In genomic region chr13:12473724-12474378, GRCm38 (mm10) we compare ENCODE assay signal across 8 mouse cellular contexts. TPM values are rescaled to one million over a fixed set of nuclear protein-coding genes. Genes with fewer than 3 reads are reported as not detected.
DNase-seq lines count a peak whose midpoint lies in the region; ATAC-seq lines count a peak whose summit lies in the region.

No protein-coding gene starts in this region.

- H3K9ac ChIP-seq in forebrain, embryonic 15.5 days (replicated peaks), result no peak overlapping the region
- no peak overlapping the region for H3K9ac ChIP-seq in hindbrain, embryonic 15.5 days

- peak; percentile 83 for DNase-seq in MN1 (ENCODE audit: low spot score)
- peak; percentile 63 for DNase-seq in c-Kit-positive CD71-negative TER-119-negative erythroid progenitor cells, embryonic 14.5 days (ENCODE audit: low read depth)
- DNase-seq in layer of hippocampus, postnatal 36 days, result peak; percentile 59 to 69
- DNase-seq in mesoderm, embryonic 11.5 days (ENCODE audit: low read depth, low spot score), result peak; percentile 73
- DNase-seq in right cerebral cortex, postnatal 36 days (ENCODE audit: low spot score in 2 of 2), result peak; percentile 10 to 22
- peak; percentile 40 for DNase-seq in yolk sac, embryonic 10.5 days (ENCODE audit: low spot score)

- peak; percentile 85 for ATAC-seq in forebrain, embryonic 15.5 days (replicated peaks)
- peak; percentile 88 for ATAC-seq in hindbrain, embryonic 15.5 days (ENCODE audit: low FRiP score, low read depth)

- H3K9me3 ChIP-seq in forebrain, embryonic 15.5 days, result no peaks in the 10 kb centered on the region
- H3K9me3 ChIP-seq in hindbrain, embryonic 15.5 days, result no peaks in the 10 kb centered on the region

- 32% methylated on average over 8 of the region's 8 CpGs for WGBS in forebrain, embryonic 15.5 days
- WGBS in hindbrain, embryonic 15.5 days, result 36% methylated on average over 8 of the region's 8 CpGs

- no peaks in the 10 kb centered on the region for H3K36me3 ChIP-seq in forebrain, embryonic 15.5 days
- H3K36me3 ChIP-seq in hindbrain, embryonic 15.5 days, result no peaks in the 10 kb centered on the region

- H3K4me1 ChIP-seq in forebrain, embryonic 15.5 days, result no peaks in the 10 kb centered on the region
- no peaks in the 10 kb centered on the region for H3K4me1 ChIP-seq in hindbrain, embryonic 15.5 days (replicated peaks)

- no peaks in the 10 kb centered on the region for H3K27me3 ChIP-seq in forebrain, embryonic 15.5 days
- no peaks in the 10 kb centered on the region for H3K27me3 ChIP-seq in hindbrain, embryonic 15.5 days

- no peak overlapping the region for H3K27ac ChIP-seq in forebrain, embryonic 15.5 days (replicated peaks)
- H3K27ac ChIP-seq in hindbrain, embryonic 15.5 days (replicated peaks), result no peak overlapping the region

- H3K4me3 ChIP-seq in forebrain, embryonic 15.5 days, result no peak overlapping the region
- no peak overlapping the region for H3K4me3 ChIP-seq in hindbrain, embryonic 15.5 days

- H3K4me2 ChIP-seq in forebrain, embryonic 15.5 days (replicated peaks), result no peak overlapping the region
- no peak overlapping the region for H3K4me2 ChIP-seq in hindbrain, embryonic 15.5 days

RNA-seq across cellular contexts. Expression of gene Lgals8, which starts 9.1 kb away (rescaled TPM):
- 13.5 and 14.1 TPM in 2 replicates for polyA plus RNA-seq in forebrain, embryonic 15.5 days (2015; fragmentation: Nextera tagmentation; extraction: Ambion mirVana)
- polyA plus RNA-seq in hindbrain, embryonic 15.5 days (2015; fragmentation: Nextera tagmentation; extraction: Ambion mirVana), result 20.9 and 23.0 TPM in 2 replicates
- 10 to 100 TPM; 33.9 to 36.4 TPM for total RNA-seq in layer of hippocampus, postnatal 36 days (2021)

RNA-seq across cellular contexts. Expression of gene Edaradd, which starts 46.4 kb away (rescaled TPM):
- 1.6 and 2.1 TPM in 2 replicates for polyA plus RNA-seq in forebrain, embryonic 15.5 days (2015; fragmentation: Nextera tagmentation; extraction: Ambion mirVana)
- 1.7 and 1.8 TPM in 2 replicates for polyA plus RNA-seq in hindbrain, embryonic 15.5 days (2015; fragmentation: Nextera tagmentation; extraction: Ambion mirVana)
- total RNA-seq in layer of hippocampus, postnatal 36 days (2021), result under 1 TPM; 0.28 to 0.35 TPM

Comparison
In these comparisons a context has a peak if more than half of its experiments do, and no peak if none do; other contexts are left out.
1. DNase-seq: peak in every context shown above with its lines; median percentile 83 in MN1; 73 in mesoderm, embryonic 11.5 days; 64 in layer of hippocampus, postnatal 36 days; 63 in c-Kit-positive CD71-negative TER-119-negative erythroid progenitor cells, embryonic 14.5 days; 40 in yolk sac, embryonic 10.5 days; 16 in right cerebral cortex, postnatal 36 days.